Mouse (Mus musculus) liver, embryonic 14.5 days (tissue): ENCODE measurements at regions not wholly inside any gene's neighbourhood (a gene's known extent, or its start where the extent isn't known, plus 50 kb on each side); places are given as distances from the start of the nearest gene placed in this dataset.

Source experiments
- ATAC-seq: fragments of 200-750 bp; cut with Nextera tagmentation; 2 replicates; pipeline ENCODE4 v1.8.0; 2017; ENCODE audit warnings: moderate number of reproducible peaks, mild to moderate bottlenecking, moderate library complexity; ENCODE audit not compliant: insufficient read depth
- DNase-seq, 3 experiments: peaks; one replicate each; pipeline ENCODE4 v3.0.0-alpha.2; 2012 to 2013; ENCODE audit warnings: low read depth in 3 of 3, low spot score in 3 of 3
- H3K27ac ChIP-seq: fragments of 300-500 bp; sonication (generic); 2 replicates; pipeline ENCODE4 v1.5.1; 2014; ENCODE audit warnings: moderate library complexity, mild to moderate bottlenecking, control low read depth, inconsistent platforms
- H3K27me3 ChIP-seq: fragments of 300-500 bp; sonication (generic); 2 replicates; pipeline ENCODE4 v1.6.1; 2014; ENCODE audit warnings: mild to moderate bottlenecking, low read length, moderate library complexity; ENCODE audit not compliant: control insufficient read depth, insufficient read depth
- H3K36me3 ChIP-seq: fragments of 300-500 bp; sonication (generic); replicated peaks from 2 replicates; pipeline ENCODE4 v1.6.1; 2014; ENCODE audit warnings: low read depth; ENCODE audit not compliant: control insufficient read depth, insufficient read depth
- H3K4me1 ChIP-seq, 2 experiments: fragments of 200-500 bp in 1 of 2; fragments of 300-500 bp in 1 of 2; sonication (generic) in 1 of 2; replicated peaks; 2 replicates each; pipeline ENCODE4 v1.6.1; 2012 to 2014; ENCODE audit warnings: antibody characterized with exemption in 1 of 2, inconsistent platforms in 1 of 2, low read length in 1 of 2; ENCODE audit not compliant: control insufficient read depth in 2 of 2, insufficient read depth in 2 of 2
- H3K4me2 ChIP-seq: fragments of 300-500 bp; sonication (generic); 2 replicates; pipeline ENCODE4 v1.6.1; 2014; ENCODE audit warnings: low read depth, mild to moderate bottlenecking, control low read depth, moderate library complexity
- H3K4me3 ChIP-seq, 2 experiments: fragments of 200-500 bp in 1 of 2; fragments of 300-500 bp in 1 of 2; sonication (generic) in 1 of 2; 2 replicates each; pipeline ENCODE4 v1.5.1; 2012 to 2014; ENCODE audit warnings: low read depth in 2 of 2, low read length in 2 of 2, mild to moderate bottlenecking in 2 of 2, control low read depth in 1 of 2, inconsistent platforms in 1 of 2, moderate library complexity in 1 of 2; ENCODE audit not compliant: insufficient read depth in 1 of 2
- H3K9ac ChIP-seq: fragments of 300-500 bp; sonication (generic); replicated peaks from 2 replicates; pipeline ENCODE4 v1.6.1; 2014; ENCODE audit warnings: mild to moderate bottlenecking, control low read depth, moderate library complexity
- H3K9me3 ChIP-seq: fragments of 300-500 bp; sonication (generic); 2 replicates; pipeline ENCODE4 v1.6.1; 2016; ENCODE audit warnings: low read length, mixed read lengths; ENCODE audit not compliant: control insufficient read depth
- CTCF ChIP-seq: IDR thresholded peaks from 2 replicates; pipeline ENCODE4 v1.5.1; 2016; ENCODE audit warnings: antibody characterized with exemption, low read depth, control low read depth
- EP300 ChIP-seq: IDR thresholded peaks from 2 replicates; pipeline ENCODE4 v1.6.1; 2016; ENCODE audit warnings: antibody characterized with exemption, low read depth

DNA sequence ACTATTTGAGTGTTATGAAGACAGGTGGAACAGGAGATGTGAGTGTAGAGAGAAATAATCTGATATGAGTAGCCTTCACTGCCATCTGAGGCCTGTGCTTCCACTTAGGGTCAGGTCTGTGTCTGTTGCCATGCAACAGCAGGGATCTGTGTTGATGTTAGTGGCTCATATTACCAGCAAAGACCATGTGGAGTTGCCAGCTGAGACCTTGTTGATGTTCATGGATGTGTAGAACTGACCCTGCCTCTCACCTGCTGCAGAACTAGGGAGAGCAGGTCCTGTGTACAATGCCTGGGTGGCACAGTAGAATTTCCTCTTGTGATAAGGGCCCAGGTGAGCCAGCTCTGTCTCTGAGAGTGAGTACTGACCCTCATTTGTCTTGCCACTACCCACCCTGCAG lies 72.2 kb upstream of the Kcnh8 start:
- Histone ChIP-seq H3K27me3 (no peaks in the 10 kb centered on the region), H3K4me1 (no peaks in the 10 kb centered on the region), H3K4me2 (no peak overlapping the region), H3K9me3 (no peaks in the 10 kb centered on the region), H3K36me3 (no peaks in the 10 kb centered on the region), H3K4me3 (no peak overlapping the region), H3K9ac (no peak overlapping the region), H3K27ac (no peak overlapping the region)
- DNase-seq (no peak), ATAC-seq (no peak)
- TF ChIP-seq EP300 (no peak), CTCF (no peak)
